Mouse (Mus musculus): Measurements from ENCODE around the gene Ankrd42. TPM values are rescaled to one million over a fixed set of nuclear protein-coding genes. Genes with fewer than 3 reads are reported as not detected.

The Ankrd42 gene
- polyA plus RNA-seq (2015; fragmentation: Nextera tagmentation; extraction: Ambion mirVana), result 0.45 and 0.67 TPM in 2 replicates

DNA sequence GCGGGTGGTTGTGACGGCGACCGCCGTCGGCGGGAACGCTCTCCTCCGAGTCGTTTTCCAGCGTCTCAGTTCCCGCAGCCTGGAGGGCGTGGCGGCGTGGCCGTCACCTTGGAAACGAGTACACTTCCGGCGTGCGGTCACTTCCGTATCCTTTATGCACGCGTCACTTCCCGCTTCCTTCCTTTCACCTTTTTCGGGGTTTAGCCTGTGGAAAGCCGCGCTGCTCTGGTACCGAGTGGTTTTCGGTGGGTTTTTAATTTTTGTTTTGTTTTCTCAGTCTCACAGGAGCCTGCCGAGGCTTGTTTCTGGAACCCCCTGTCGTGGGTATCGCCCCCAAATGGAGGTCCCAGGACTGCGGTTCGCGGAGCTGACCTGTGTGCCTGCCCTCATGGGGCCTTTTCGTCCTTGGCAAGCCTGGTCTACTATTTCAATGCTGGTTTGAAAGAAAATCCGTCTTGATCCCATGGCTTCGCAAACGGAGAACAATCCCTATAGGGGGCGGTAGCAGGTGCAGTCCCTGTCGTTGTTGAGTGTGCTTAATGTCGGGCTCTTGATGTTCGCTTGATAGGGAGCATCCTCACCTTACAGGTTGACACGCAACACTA, at the start of gene Ankrd42:
TSS of gene Ankrd42 (minus strand) at position 122 of the 605 bp plus-strand sequence.
- Histone ChIP-seq H3K4me3 (ENCODE audit: low read depth, low read length) (peak within 1 kb of the TSS; percentile 76), H3K9me3 (ENCODE audit: low read length) (no peaks in the 10 kb centered on the region), H3K4me1 (ENCODE audit: insufficient read depth) (peaks cover 7% of the 10 kb centered on the region), H3K9ac (replicated peaks) (peak within 1 kb of the TSS; percentile 78), H3K27ac (ENCODE audit: low read depth) (peak within 1 kb of the TSS; percentile 79), H3K4me2 (ENCODE audit: low read depth, low read length) (peak within 1 kb of the TSS; percentile 96), H3K36me3 (replicated peaks; ENCODE audit: insufficient read depth, low read length) (0 out of 2 replicates have a peak, but pooled peaks cover 6% of the 10 kb centered on the region), H3K27me3 (ENCODE audit: insufficient read depth, low read length) (no peaks in the 10 kb centered on the region)
- ATAC-seq, result peak; percentile 97
- WGBS (ENCODE audit: insufficient replicate concordance), result under 1% methylated on average over 44 of the region's 44 CpGs
- DNase-seq, result peak; percentile 94
- peak; percentile 45 for TF ChIP-seq CTCF (IDR thresholded peaks at IDR 0.05; ENCODE audit: low read depth)
- no peak for TF ChIP-seq EP300 (IDR thresholded peaks at IDR 0.05; ENCODE audit: low read depth)

DNA sequence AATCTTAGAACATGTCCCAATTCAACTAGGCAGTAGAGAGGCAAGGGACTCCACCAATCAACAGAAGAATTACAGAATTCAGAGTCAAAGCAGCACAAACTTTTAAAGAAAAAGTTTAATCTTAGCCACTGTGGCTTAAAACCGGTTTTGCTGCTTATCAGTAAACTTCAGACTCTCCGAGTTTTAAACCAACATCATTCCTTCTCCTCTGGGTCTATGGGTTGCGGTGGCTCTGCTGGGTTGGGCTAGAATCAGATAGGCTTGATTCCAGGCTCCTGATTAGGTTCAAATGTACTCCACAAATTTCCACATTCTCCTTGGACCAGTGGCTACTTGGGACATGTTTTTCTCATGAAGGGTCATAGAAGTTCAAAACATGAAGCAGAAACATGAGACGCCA, 40.4 kb upstream of the Ankrd42 start:
- WGBS (ENCODE audit: insufficient replicate concordance), result 44% methylated on average over 4 of the region's 4 CpGs
- H3K9ac ChIP-seq (replicated peaks), result no peak overlapping the region
- H3K4me1 ChIP-seq (ENCODE audit: insufficient read depth), result no peaks in the 10 kb centered on the region
- TF ChIP-seq EP300 (IDR thresholded peaks at IDR 0.05; ENCODE audit: low read depth), result no peak
- TF ChIP-seq CTCF (IDR thresholded peaks at IDR 0.05; ENCODE audit: low read depth), result no peak
- no peaks in the 10 kb centered on the region for H3K27me3 ChIP-seq (ENCODE audit: insufficient read depth, low read length)
- ATAC-seq (no peak), DNase-seq (no peak)
- no peaks in the 10 kb centered on the region for H3K36me3 ChIP-seq (replicated peaks; ENCODE audit: insufficient read depth, low read length)
- no peaks in the 10 kb centered on the region for H3K9me3 ChIP-seq (ENCODE audit: low read length)
- H3K4me3 ChIP-seq (ENCODE audit: low read depth, low read length), result no peak overlapping the region
- no peak overlapping the region for H3K4me2 ChIP-seq (ENCODE audit: low read depth, low read length)
- H3K27ac ChIP-seq (ENCODE audit: low read depth), result no peak overlapping the region

DNA sequence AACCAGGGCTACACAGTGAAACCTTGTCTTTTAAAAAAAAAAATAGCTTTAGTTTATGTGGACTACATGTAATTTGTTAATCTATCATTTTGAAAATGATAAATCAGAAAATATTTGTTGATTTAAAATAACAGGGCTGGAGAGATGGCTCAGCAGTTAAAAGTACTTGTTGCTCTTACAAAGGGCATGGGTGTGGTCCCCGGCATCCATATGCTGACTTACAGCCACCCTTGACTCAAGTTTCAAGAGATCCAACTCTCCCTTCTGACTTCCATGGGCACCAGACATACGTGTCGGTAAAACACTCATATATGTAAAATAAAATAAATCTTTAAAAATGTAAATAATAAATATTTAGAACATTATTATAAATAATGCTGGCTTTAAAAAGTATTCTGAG, 38.2 kb upstream of the Ankrd42 start:
- TF ChIP-seq EP300 (IDR thresholded peaks at IDR 0.05; ENCODE audit: low read depth) (no peak), CTCF (IDR thresholded peaks at IDR 0.05; ENCODE audit: low read depth) (no peak)
- Histone ChIP-seq H3K9me3 (ENCODE audit: low read length) (no peaks in the 10 kb centered on the region), H3K4me2 (ENCODE audit: low read depth, low read length) (no peak overlapping the region), H3K9ac (replicated peaks) (no peak overlapping the region), H3K27me3 (ENCODE audit: insufficient read depth, low read length) (no peaks in the 10 kb centered on the region), H3K4me3 (ENCODE audit: low read depth, low read length) (no peak overlapping the region), H3K27ac (ENCODE audit: low read depth) (no peak overlapping the region), H3K4me1 (ENCODE audit: insufficient read depth) (0 out of 2 replicates have a peak, but pooled peaks cover 4% of the 10 kb centered on the region), H3K36me3 (replicated peaks; ENCODE audit: insufficient read depth, low read length) (no peaks in the 10 kb centered on the region)
- no peak for ATAC-seq
- 82% methylated on average over 3 of the region's 3 CpGs for WGBS (ENCODE audit: insufficient replicate concordance)
- DNase-seq, result no peak

DNA sequence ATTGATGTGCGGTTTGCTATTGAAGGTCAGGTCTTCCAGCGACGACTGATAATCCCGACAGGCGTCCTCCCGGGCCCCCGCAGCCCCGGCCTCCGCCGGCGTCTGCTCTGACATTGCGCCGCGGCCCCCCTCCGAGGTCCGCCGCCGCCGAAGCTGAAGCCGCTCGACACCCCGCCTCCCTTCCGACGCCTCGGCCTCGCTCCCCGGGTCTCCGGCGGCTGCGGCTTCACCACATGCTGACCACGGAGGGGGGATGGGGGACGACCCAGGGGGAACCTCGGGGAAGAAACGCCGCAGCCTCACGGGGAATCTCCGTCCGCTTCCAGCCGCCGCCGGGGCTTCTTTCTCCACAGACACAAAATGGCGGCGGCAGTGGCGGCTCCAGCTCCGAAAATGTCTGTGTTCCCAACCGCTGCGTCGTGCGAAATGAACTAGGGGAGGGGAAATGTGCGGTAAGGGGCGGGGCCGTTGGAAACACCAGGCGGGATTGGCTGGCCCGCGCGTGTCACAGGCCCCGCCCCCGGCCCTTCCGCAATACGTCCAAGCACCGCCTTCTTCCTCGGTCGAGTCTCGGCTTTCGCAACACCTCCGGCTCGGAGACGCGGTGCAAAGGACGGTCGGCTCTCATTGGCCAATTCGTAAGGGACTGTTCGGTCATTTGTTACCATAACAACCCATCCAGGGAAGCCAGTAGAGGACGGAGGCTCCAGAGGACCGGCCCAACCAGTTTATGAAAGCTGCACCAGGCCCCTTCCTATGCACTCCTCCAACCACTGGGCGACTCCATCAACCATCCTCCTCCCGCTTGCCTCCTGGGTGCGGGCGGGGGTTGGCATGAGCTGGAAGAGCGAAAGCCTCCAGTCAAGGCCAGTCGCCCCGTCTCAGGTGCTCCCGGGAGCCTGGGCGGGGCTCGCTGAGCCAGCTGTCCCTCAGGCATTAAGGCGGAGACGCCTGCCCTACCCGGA, 32.8 kb upstream of the Ankrd42 start, which contains the start of gene Pcf11:
TSS of gene Pcf11 (minus strand) at position 428 of the 965 bp plus-strand sequence.
- Histone ChIP-seq H3K27ac (ENCODE audit: low read depth) (peak within 1 kb of the TSS; percentile 99), H3K27me3 (ENCODE audit: insufficient read depth, low read length) (no peaks in the 10 kb centered on the region), H3K9ac (replicated peaks) (peak within 1 kb of the TSS; percentile 99), H3K4me1 (ENCODE audit: insufficient read depth) (peaks cover 17% of the 10 kb centered on the region), H3K9me3 (ENCODE audit: low read length) (no peaks in the 10 kb centered on the region), H3K36me3 (replicated peaks; ENCODE audit: insufficient read depth, low read length) (peaks cover 10% of the 10 kb centered on the region), H3K4me3 (ENCODE audit: low read depth, low read length) (peak within 1 kb of the TSS; percentile 98), H3K4me2 (ENCODE audit: low read depth, low read length) (peak within 1 kb of the TSS; percentile 89)
- DNase-seq (peak; percentile 99), ATAC-seq (peak; percentile 93)
- TF ChIP-seq EP300 (IDR thresholded peaks at IDR 0.05; ENCODE audit: low read depth), result peak; percentile 67
- peak; percentile 28 for TF ChIP-seq CTCF (IDR thresholded peaks at IDR 0.05; ENCODE audit: low read depth)
- WGBS (ENCODE audit: insufficient replicate concordance), result 1% methylated on average over 86 of the region's 88 CpGs

DNA sequence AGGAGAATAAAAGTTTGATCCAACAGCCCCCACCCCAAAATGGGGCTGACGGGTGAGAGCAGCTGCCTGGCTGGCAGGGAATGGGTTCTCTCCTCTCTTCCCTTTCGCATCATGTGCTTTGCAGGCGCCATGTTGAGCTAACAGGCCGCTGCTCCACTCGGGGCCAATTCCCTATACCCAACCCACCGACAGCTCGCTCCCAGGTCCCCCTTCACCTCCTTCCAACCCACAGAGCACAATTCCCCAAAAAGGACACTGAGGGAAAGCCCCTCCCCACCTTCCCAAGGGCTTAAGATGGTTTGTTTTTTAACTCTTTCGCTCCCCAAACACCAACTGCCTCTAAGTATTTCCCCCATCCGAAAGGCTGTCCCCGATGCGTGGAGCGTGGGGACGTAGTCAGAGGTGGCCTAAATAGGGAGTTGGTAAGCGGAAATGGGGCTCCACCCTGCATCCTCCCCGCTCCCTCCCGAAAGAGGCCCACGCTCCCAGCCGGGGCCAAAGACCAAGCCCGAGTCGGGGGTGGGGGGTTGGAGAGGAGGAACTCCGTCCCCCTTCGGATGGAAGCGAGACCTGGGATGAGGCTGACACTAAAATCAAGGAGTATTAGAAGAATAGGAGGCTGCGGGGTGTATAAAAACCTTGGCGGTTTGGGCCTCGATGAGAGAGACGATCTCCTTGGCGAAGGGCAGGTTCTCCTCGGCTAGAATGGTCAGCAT, 32.0 kb upstream of the Ankrd42 start:
- peaks cover 17% of the 10 kb centered on the region for H3K4me1 ChIP-seq (ENCODE audit: insufficient read depth)

More for the DNA sequence above, 32.0 kb upstream of the Ankrd42 start:
- TF ChIP-seq EP300 (IDR thresholded peaks at IDR 0.05; ENCODE audit: low read depth) (no peak), CTCF (IDR thresholded peaks at IDR 0.05; ENCODE audit: low read depth) (0 out of 2 replicates have a peak, but pooled peaks have one; percentile 7)
- H3K4me2 ChIP-seq (ENCODE audit: low read depth, low read length), result peak overlapping the region; percentile 75
- peak overlapping the region; percentile 99 for H3K27ac ChIP-seq (ENCODE audit: low read depth)
- peak; percentile 74 for DNase-seq
- peak overlapping the region; percentile 98 for H3K4me3 ChIP-seq (ENCODE audit: low read depth, low read length)
- WGBS (ENCODE audit: insufficient replicate concordance), result 0% methylated on average over 29 of the region's 29 CpGs
- peaks cover 10% of the 10 kb centered on the region for H3K36me3 ChIP-seq (replicated peaks; ENCODE audit: insufficient read depth, low read length)
- peak; percentile 20 for ATAC-seq
- H3K27me3 ChIP-seq (ENCODE audit: insufficient read depth, low read length), result no peaks in the 10 kb centered on the region
- peak overlapping the region; percentile 99 for H3K9ac ChIP-seq (replicated peaks)
- no peaks in the 10 kb centered on the region for H3K9me3 ChIP-seq (ENCODE audit: low read length)

Data from liver, postnatal 0 days (tissue).